Mouse (Mus musculus) embryonic facial prominence, embryonic 11.5 days (tissue): ENCODE results near the gene Tanc1. TPM values are rescaled to one million over a fixed set of nuclear protein-coding genes. Genes with fewer than 3 reads are reported as not detected.
A peak's percentile ranks its signal among the peaks of the same experiment; 100 is the strongest.

Experiments
- ATAC-seq: fragments of 200-750 bp; cut with Nextera tagmentation; replicated peaks from 2 replicates; pipeline ENCODE4 v1.8.0; 2017; ENCODE audit warnings: low read depth; ENCODE audit not compliant: insufficient number of reproducible peaks, low FRiP score, low TSS enrichment
- DNase-seq: peaks from one replicate; pipeline ENCODE4 v3.0.0-alpha.2; 2015; ENCODE audit warnings: low spot score
- H3K27ac ChIP-seq: fragments of 300-500 bp; sonication (generic); replicated peaks from 2 replicates; pipeline ENCODE4 v1.5.1; 2014; ENCODE audit warnings: mild to moderate bottlenecking, low read depth, low read length, control low read depth
- H3K27me3 ChIP-seq: fragments of 300-500 bp; sonication (generic); 2 replicates; pipeline ENCODE4 v1.6.1; 2014; ENCODE audit warnings: mild to moderate bottlenecking, low read length, moderate library complexity, mixed read lengths; ENCODE audit not compliant: control insufficient read depth, insufficient read depth
- H3K36me3 ChIP-seq: fragments of 300-500 bp; sonication (generic); replicated peaks from 2 replicates; pipeline ENCODE4 v1.6.1; 2014; ENCODE audit warnings: low read depth, mild to moderate bottlenecking, low read length, moderate library complexity, mixed read lengths; ENCODE audit not compliant: control insufficient read depth, insufficient read depth
- H3K4me1 ChIP-seq: fragments of 300-500 bp; sonication (generic); 2 replicates; pipeline ENCODE4 v1.6.1; 2014; ENCODE audit warnings: low read length, mixed read lengths; ENCODE audit not compliant: control insufficient read depth, insufficient read depth
- H3K4me2 ChIP-seq: fragments of 300-500 bp; sonication (generic); 2 replicates; pipeline ENCODE4 v1.6.1; 2014; ENCODE audit warnings: low read depth, mild to moderate bottlenecking, control low read depth, low read length, moderate library complexity
- H3K4me3 ChIP-seq: fragments of 300-500 bp; sonication (generic); 2 replicates; pipeline ENCODE4 v1.5.1; 2014; ENCODE audit warnings: low read depth, low read length, control low read depth
- H3K9ac ChIP-seq: fragments of 300-500 bp; sonication (generic); replicated peaks from 2 replicates; pipeline ENCODE4 v1.6.1; 2014; ENCODE audit warnings: mild to moderate bottlenecking, control low read depth, low read length
- H3K9me3 ChIP-seq: fragments of 300-500 bp; sonication (generic); replicated peaks from 2 replicates; pipeline ENCODE4 v1.6.1; 2016; ENCODE audit warnings: mild to moderate bottlenecking, low read length, inconsistent platforms, mixed read lengths; ENCODE audit not compliant: control insufficient read depth
- WGBS: fragments of 180-500 bp; shearing (Covaris S2); extraction: QIAGEN DNeasy Blood & Tissue Kit; methylation state at CpG from one replicate; pipeline ENCODE4 v1.1.7; 2014; 5-methylcytosine and 5-hydroxymethylcytosine counted together
- polyA plus RNA-seq: library from polyadenylated mRNA; unstranded; fragments of >200 nt; fragmentation: Nextera tagmentation; extraction: Ambion mirVana; gene quantifications from 2 replicates; pipeline ENCODE4 v1.2.1, GENCODE M21; 2014

Tanc1 gene
- polyA plus RNA-seq, 1 experiment from 2014 or later, result 22.7 TPM

- H3K36me3 ChIP-seq, result no peaks in the 10 kb centered on the region
- no peak overlapping the region for H3K27ac ChIP-seq
- ATAC-seq (no peak), DNase-seq (no peak)
- no peaks in the 10 kb centered on the region for H3K27me3 ChIP-seq
- no peaks in the 10 kb centered on the region for H3K9me3 ChIP-seq
- WGBS, result 88% methylated on average over 6 of the region's 6 CpGs
- no peak overlapping the region for H3K4me2 ChIP-seq
- no peak overlapping the region for H3K9ac ChIP-seq
- H3K4me3 ChIP-seq, result no peak overlapping the region
- H3K4me1 ChIP-seq, result 0 out of 2 replicates have a peak, but pooled peaks cover 4% of the 10 kb centered on the region
Observed at GRCm38 (mm10) chr2:59737368-59737767, 125.5 kb downstream of the Tanc1 start.

GRCm38 (mm10) chr2:59738356-59738755 is 126.5 kb downstream of the Tanc1 start:
- Histone ChIP-seq H3K36me3 (no peaks in the 10 kb centered on the region), H3K27ac (no peak overlapping the region), H3K4me1 (0 out of 2 replicates have a peak, but pooled peaks cover 4% of the 10 kb centered on the region), H3K9me3 (no peaks in the 10 kb centered on the region), H3K27me3 (no peaks in the 10 kb centered on the region), H3K4me2 (no peak overlapping the region), H3K9ac (no peak overlapping the region), H3K4me3 (no peak overlapping the region)
- WGBS, result 82% methylated on average over 5 of the region's 5 CpGs
- no peak for ATAC-seq
- no peak for DNase-seq

DNA sequence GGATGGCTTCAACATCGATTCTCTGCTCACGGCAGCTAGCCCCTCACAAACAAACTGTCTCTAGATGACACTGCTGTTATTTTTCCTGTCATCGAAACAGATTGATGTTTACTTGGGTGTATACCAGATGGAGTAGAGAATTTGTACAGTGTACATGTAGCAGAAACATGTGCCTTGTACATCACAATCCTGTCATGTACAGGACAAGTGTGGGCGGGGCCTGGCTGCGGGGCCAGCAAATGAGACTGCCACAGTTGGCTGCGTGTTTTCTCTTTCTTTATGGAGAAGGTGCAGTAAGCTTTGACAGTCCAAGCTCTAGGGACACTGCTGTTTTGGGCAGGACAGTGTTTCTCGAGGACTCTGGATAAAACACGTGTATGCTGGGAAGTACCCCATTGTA is 127.2 kb downstream of the Tanc1 start:
- H3K4me2 ChIP-seq, result no peak overlapping the region

GRCm38 (mm10) chr2:59742500-59743116 is 130.8 kb downstream of the Tanc1 start:
- no peaks in the 10 kb centered on the region for H3K36me3 ChIP-seq
- peaks cover 2% of the 10 kb centered on the region; the same call in 1 of the 2 replicates for H3K4me1 ChIP-seq
- no peak overlapping the region for H3K27ac ChIP-seq
- H3K9me3 ChIP-seq, result no peaks in the 10 kb centered on the region
- no peak overlapping the region for H3K4me3 ChIP-seq
- no peaks in the 10 kb centered on the region for H3K27me3 ChIP-seq
- no peak overlapping the region for H3K9ac ChIP-seq
- DNase-seq, result no peak
- no peak overlapping the region for H3K4me2 ChIP-seq
- no peak for ATAC-seq
- 68% methylated on average over 12 of the region's 12 CpGs for WGBS

More for the DNA sequence above, 127.2 kb downstream of the Tanc1 start:
- H3K4me1 ChIP-seq, result 0 out of 2 replicates have a peak, but pooled peaks cover 4% of the 10 kb centered on the region
- H3K4me3 ChIP-seq, result no peak overlapping the region
- no peaks in the 10 kb centered on the region for H3K36me3 ChIP-seq
- no peak overlapping the region for H3K9ac ChIP-seq
- H3K27ac ChIP-seq, result no peak overlapping the region
- 89% methylated on average over 8 of the region's 8 CpGs for WGBS
- no peaks in the 10 kb centered on the region for H3K27me3 ChIP-seq
- DNase-seq (no peak), ATAC-seq (no peak)
- H3K9me3 ChIP-seq, result no peaks in the 10 kb centered on the region

- 36% methylated on average over 6 of the region's 6 CpGs for WGBS
- no peaks in the 10 kb centered on the region for H3K9me3 ChIP-seq
- no peaks in the 10 kb centered on the region for H3K36me3 ChIP-seq
- ATAC-seq, result no peak
- peaks cover 2% of the 10 kb centered on the region; the same call in 1 of the 2 replicates for H3K4me1 ChIP-seq
- no peak overlapping the region for H3K9ac ChIP-seq
- no peak overlapping the region for H3K4me2 ChIP-seq
- H3K27me3 ChIP-seq, result no peaks in the 10 kb centered on the region
- H3K4me3 ChIP-seq, result no peak overlapping the region
- peak; percentile 84 for DNase-seq
- no peak overlapping the region for H3K27ac ChIP-seq
Observed at GRCm38 (mm10) chr2:59745428-59745827, 133.6 kb downstream of the Tanc1 start.

DNA sequence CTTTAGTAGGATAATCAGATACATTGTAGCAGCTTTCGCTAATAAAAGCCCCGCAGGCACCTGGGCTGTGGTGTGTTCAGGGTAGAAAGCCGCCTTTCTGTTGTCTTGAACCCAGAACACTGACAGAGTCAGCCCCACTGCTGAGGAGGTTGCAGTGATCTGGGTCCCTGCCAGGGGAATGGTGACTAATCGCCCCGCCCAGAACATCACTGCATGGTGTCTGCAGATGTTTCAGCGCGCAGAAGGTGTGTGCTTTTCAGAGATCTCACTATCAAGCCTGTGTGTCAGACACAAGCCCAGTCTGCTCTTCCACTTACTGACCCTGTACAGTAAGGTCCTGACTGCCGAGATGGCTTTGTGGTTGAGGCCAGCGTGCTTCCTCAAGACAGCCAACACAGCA is 134.2 kb downstream of the Tanc1 start:
- H3K27me3 ChIP-seq, result no peaks in the 10 kb centered on the region
- no peak overlapping the region for H3K9ac ChIP-seq
- WGBS, result 88% methylated on average over 9 of the region's 9 CpGs
- H3K36me3 ChIP-seq, result no peaks in the 10 kb centered on the region
- no peaks in the 10 kb centered on the region for H3K9me3 ChIP-seq
- DNase-seq (no peak), ATAC-seq (no peak)
- H3K4me1 ChIP-seq, result peaks cover 2% of the 10 kb centered on the region; the same call in 1 of the 2 replicates
- no peak overlapping the region for H3K4me3 ChIP-seq
- no peak overlapping the region for H3K4me2 ChIP-seq
- H3K27ac ChIP-seq, result no peak overlapping the region

DNA sequence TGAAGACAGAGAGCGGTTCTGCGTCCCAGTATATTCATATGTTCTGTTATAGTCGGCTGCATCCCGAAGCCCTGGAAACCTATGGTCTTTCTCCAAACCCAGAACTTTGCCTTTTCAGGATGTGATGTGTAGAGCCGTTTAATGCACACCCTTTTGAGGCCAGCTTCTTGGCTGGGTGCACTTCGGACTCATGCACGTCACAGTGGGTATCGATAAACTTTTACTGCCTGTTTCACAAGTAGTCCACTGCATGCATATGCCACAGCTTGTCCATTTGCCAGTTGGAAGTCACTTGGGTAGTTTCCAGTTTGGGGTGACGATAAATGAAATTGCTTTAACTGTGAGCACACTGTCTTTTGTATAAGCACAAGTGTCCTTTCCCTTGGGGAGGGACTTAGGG is 135.9 kb downstream of the Tanc1 start:
- Histone ChIP-seq H3K4me2 (no peak overlapping the region), H3K4me3 (no peak overlapping the region), H3K9ac (no peak overlapping the region), H3K4me1 (peaks cover 2% of the 10 kb centered on the region; the same call in 1 of the 2 replicates), H3K9me3 (no peaks in the 10 kb centered on the region), H3K27ac (no peak overlapping the region), H3K36me3 (no peaks in the 10 kb centered on the region), H3K27me3 (no peaks in the 10 kb centered on the region)
- no peak for DNase-seq
- ATAC-seq, result no peak
- 91% methylated on average over 9 of the region's 9 CpGs for WGBS

- no peaks in the 10 kb centered on the region for H3K36me3 ChIP-seq
- no peak for DNase-seq
- H3K4me3 ChIP-seq, result no peak overlapping the region
- no peak overlapping the region for H3K27ac ChIP-seq
- WGBS, result 30% methylated on average over 10 of the region's 10 CpGs
- no peaks in the 10 kb centered on the region for H3K9me3 ChIP-seq
- no peaks in the 10 kb centered on the region for H3K27me3 ChIP-seq
- H3K4me2 ChIP-seq, result no peak overlapping the region
- no peak for ATAC-seq
- no peak overlapping the region for H3K9ac ChIP-seq
- peaks cover 2% of the 10 kb centered on the region; the same call in 1 of the 2 replicates for H3K4me1 ChIP-seq
Observed at GRCm38 (mm10) chr2:59749371-59749770, 137.5 kb downstream of the Tanc1 start.
